13 mouse cellular contexts compared by ENCODE assay signal in the genomic region with DNA sequence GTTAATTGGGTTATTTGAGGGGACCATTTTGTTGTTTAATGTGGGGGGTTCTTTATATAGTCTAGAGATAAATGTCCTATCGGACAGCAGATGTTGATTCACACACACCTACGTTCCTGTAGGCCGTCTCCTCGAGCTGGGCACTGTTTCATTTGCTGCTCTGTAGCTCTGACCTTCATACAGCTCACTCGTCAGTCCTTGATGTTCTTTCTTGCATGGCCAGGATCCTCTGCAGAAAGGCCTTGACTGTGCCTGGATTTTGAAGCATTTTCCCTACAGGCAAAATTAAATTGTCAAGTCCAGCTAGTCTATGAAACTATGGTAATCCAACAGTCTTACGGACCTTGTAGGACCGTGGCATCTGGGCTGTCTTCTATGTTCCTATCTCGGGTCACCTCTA.
"Had no signal": no experiment of that assay in that cellular context is flagged by ENCODE, and none has a peak within 500 bp of the region (broad histone marks: within the 10 kb centered on the region; RNA-seq: fewer than 3 reads in every experiment).

No protein-coding gene starts in this region.

- H3K27ac ChIP-seq: lung, embryonic 15.5 days; midbrain, embryonic 13.5 days; midbrain, embryonic 15.5 days; neural tube, embryonic 12.5 days; stomach, embryonic 15.5 days had no signal

- H3K27me3 ChIP-seq: lung, embryonic 15.5 days; megakaryocyte, embryonic 14.5 days; midbrain, embryonic 15.5 days; neural tube, embryonic 12.5 days; stomach, embryonic 15.5 days had no signal

- H3K36me3 ChIP-seq: lung, embryonic 15.5 days; midbrain, embryonic 13.5 days; midbrain, embryonic 15.5 days; neural tube, embryonic 12.5 days; stomach, embryonic 15.5 days had no signal

- H3K4me3 ChIP-seq: lung, embryonic 15.5 days; megakaryocyte, embryonic 14.5 days; midbrain, embryonic 13.5 days; midbrain, embryonic 15.5 days; neural tube, embryonic 12.5 days; stomach, embryonic 15.5 days had no signal

- H3K4me1 ChIP-seq: lung, embryonic 15.5 days; megakaryocyte, embryonic 14.5 days; midbrain, embryonic 13.5 days; midbrain, embryonic 15.5 days; neural tube, embryonic 12.5 days had no signal

- DNase-seq: liver, postnatal 0 days; lung, adult 2 months; lung, postnatal 14 days; right cerebral cortex, postnatal 14 days; thymus, adult 2 months; thymus, postnatal 25 days; thymus, postnatal 4 days had no signal
